Mouse (Mus musculus) liver, postnatal 0 days (tissue): ENCODE measurements around the gene Rnase4.

Source experiments
- CTCF ChIP-seq: sonication (generic); IDR thresholded peaks from 2 replicates; pipeline ENCODE4 v1.5.1; 2016; ENCODE audit warnings: antibody characterized with exemption, low read depth
- EP300 ChIP-seq: IDR thresholded peaks from 2 replicates; pipeline ENCODE4 v1.6.1; 2016; ENCODE audit warnings: antibody characterized with exemption, low read depth, mild to moderate bottlenecking

DNA sequence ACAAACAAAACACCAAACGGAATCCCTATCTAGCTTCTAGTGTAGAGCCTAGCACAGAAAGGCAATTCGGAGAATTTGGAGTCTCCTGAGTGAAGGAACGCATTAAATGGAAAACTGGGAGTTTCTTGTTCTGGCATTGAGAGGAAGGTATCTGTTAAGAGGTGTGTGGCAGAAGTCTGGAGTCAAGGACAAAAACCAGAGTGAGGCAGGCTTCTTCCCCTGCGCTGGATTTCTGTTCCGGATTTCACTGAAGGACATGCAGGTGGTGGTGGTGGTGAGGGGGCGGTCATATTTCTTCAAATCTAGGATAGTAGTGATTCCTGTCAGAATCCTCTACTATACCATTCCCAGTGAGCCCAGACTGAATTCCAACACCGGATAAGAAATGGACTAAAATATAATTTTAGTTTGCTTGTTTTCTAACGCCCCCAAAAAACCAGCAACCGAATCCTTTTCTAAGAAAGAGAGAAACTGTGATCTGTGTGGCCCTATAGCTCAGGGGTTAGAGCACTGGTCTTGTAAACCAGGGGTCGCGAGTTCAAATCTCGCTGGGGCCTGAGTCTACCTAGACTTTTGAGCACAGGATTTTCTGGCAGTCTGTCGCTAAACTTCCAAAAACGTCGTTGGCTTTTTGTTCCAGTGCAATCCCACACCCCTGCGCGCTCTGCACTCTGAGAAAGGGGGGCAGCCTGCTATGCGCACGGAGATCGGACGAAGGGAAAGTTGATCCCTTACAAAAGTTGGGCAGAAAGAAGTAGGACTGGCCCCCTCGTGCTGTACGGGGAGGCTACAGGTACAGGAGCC is 2.5 kb upstream of the Rnase4 start:
- TF ChIP-seq CTCF (no peak), EP300 (no peak)
